Mouse (Mus musculus): ENCODE measurements at regions not wholly inside any gene's neighbourhood (a gene's known extent, or its start where the extent isn't known, plus 50 kb on each side); places are given as distances from the start of the nearest gene placed in this dataset.
"Not testable (repeated sequence)": the region's sequence is repeated elsewhere in the genome, so short reads cannot be mapped to it uniquely, and the experiment has no call there.

- not testable (repeated sequence) for DNase-seq
Observed at GRCm38 (mm10) chr1:112486046-112486445, 621.3 kb upstream of the Dsel start.

DNA sequence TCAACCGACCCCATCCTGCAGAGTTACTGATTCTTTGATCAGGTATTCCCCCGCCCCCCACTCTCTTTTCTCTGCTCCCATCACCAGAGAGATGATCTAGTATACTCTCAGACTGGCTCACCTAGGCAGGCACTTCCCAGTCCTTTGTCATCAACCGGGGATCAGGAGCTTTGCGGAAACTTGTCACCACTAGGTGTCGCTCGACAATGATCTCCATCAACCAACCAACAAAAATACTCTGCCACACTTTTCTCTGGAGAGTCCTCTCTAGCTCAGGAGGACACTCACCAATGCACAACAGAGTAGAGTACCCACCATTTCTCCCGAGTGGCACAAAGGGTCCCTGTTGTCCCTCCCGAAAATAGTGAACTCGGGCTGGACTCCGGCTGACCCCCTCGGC is 591.3 kb upstream of the Dsel start:
- no peak for DNase-seq

GRCm38 (mm10) chr1:112452390-112452789 is 587.7 kb upstream of the Dsel start:
- no peak for DNase-seq

DNA sequence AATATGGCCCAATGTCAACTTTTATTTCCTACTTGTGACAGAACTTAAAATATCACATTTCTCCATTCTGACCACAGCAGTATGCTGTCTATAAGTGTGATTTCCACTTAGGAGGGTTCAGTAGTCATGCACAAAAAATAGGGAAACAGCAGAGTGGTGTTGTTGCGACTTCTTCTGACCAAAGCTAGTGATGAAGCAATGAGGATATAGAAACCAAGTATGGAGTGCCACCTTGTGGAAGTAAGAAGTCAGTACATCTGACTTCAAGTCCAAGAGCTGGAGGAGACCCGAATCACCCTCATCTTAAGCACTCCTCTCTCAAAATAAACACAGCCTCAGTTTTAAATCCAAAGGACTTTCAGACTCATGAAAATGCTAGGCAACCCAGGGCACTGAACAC is 586.9 kb upstream of the Dsel start:
- DNase-seq: no peak

GRCm38 (mm10) chr1:112439109-112439508 is 574.4 kb upstream of the Dsel start:
- DNase-seq: no peak

DNA sequence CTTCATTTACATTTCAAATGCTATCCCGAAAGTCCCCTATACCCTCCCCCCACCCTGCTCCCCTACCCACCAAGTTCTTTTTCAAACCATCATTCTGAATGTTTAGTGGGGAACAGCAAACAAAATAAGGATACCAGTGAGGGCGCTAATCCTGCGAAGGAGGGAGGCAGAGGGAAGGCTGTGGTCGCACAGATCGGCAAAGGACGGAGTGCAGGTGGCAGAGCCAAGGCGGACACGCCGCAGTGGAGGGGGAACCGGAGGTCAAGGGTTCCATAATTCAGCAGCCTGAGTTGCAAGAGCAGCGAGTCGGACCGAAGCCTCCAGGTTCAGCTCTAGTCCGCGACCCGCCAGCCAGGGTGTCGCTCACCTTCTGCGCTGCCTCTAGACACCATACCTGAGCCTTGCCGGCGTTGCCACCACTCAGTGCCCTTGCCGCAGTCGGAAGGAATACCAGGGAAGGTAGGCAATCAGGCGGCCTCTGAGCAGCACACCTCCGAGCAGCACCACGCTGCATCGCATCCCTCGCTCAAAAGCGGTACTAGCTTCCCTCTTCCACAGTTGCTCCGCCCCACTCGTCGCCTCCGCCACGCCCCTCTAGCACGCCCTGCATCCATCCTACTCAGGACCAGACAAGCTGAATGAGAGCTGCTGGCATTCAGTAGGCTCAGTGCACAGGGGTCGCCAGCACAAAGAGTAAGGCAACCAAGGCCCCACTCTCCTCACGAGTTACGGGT is 551.8 kb upstream of the Dsel start:
- no peak for DNase-seq

- peak; percentile 8 for DNase-seq
Observed at GRCm38 (mm10) chr1:112388807-112389206, 524.1 kb upstream of the Dsel start.

DNA sequence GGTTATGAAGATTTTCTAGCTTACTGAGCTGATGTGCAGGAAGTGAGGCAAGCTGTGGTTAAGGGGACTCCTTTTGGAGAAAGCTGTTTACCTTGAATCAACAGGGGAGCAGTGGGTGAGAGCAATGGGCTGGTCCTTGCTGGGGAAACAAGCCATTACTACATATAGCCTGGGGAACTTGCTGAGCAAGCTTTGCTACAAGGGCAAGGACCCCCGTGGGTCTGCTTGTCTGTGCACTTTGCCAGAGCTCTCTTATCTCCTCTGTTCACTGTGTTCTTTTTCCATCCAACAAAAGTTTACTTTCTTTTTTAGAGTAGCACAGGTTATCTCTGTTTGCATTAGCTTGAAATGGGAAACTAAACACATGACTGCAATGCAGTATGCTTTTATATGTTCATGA is 519.3 kb upstream of the Dsel start:
- DNase-seq: no peak

DNA sequence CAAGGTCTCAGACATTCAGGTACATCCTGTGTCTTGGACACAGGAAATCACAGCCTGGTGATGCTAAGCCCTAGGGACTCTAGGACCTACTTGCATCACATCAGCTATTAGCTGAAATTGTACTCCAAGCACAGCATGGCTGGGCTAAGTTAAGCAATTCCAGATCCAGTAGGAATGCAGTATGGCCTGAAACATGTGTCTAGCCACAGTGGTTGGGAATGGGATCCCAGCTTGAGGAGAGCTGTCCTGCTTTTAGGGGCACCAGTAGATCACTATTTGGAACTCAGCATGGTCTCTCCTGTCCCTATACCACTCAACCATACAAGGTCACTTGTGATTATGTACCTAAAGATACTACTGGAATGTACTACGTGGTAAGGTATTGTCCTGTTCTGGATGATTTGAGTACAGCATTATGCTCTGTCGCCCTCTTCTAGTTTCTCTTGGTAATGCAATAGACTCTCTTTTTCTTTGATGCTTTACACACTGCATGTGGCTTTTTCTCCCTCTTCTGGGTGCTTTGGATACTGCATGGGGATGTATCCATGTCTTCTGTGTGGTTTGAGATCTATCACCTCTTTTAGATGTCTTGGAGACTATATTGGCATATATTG is 515.0 kb upstream of the Dsel start:
- DNase-seq: no peak

GRCm38 (mm10) chr1:112378660-112379059 is 513.9 kb upstream of the Dsel start:
- DNase-seq: no peak

GRCm38 (mm10) chr1:112355816-112356215 is 491.1 kb upstream of the Dsel start:
- peak; percentile 11 for DNase-seq

All from adrenal gland, adult 8-10 months (tissue).